Mouse (Mus musculus) mesoderm, embryonic 11.5 days (tissue): ENCODE results near the gene Smagp.

Experiments used
- DNase-seq: peaks from one replicate; pipeline ENCODE4 v3.0.0-alpha.2; 2012; ENCODE audit warnings: low read depth, low spot score

Smagp gene

DNA sequence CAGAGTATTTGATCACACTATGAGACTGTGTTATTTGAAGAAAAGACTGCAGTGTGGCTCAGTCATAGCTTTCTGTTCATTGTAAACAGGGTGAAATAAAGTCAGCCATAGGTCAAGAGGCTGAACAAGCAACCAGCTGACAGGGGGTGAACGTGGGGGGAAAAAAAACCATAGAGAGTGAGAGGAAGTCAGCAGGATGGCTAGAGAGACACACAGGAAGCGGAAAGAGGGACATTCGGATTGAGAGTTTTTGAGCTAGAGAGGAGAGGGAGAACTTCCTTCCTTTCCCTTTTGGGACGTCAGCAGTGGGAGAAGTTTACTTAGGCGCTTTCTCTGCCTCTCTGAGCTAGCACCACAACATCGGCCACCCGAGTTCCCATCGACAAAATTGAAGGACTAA is 46.3 kb downstream of the Smagp start:
- no peak for DNase-seq

DNA sequence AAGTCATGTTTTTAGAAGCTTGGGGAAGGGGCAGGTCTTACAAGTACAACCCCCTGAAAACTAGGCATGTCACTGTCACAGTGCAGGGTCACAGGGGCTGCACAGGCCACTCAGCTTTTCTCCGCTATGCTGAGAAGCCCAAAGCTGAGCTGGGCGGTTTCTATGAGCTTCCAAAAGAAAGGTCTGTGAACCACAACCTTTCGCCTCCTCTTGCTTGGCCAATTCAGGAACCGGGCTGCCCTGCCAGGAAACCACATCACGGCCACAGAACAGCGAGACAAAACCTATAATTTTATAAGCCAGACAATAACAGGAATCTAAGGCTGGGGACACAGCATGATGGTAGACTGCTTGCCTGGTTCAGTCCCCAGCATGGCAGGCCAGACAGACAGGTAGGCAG is 48.4 kb downstream of the Smagp start:
- no peak for DNase-seq

DNA sequence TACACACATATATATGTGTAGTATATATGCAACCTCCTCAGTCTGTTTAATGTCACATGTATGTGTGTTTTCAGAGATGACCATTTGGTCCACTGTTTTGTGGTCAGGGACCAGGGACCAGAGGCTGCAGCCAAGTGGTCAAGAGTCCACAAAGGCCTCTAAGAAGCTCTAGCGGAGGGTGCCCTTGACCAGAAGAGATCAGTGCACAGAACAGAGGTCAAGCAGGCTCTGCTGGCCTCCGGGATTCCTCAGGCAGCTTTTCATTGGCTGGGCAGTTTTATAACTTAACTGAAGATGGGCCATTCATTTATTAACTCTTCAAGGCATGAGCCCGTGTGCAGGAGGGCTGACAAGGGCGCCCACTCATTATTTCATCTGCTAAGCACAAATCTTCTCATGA is 49.6 kb downstream of the Smagp start:
- no peak for DNase-seq

DNA sequence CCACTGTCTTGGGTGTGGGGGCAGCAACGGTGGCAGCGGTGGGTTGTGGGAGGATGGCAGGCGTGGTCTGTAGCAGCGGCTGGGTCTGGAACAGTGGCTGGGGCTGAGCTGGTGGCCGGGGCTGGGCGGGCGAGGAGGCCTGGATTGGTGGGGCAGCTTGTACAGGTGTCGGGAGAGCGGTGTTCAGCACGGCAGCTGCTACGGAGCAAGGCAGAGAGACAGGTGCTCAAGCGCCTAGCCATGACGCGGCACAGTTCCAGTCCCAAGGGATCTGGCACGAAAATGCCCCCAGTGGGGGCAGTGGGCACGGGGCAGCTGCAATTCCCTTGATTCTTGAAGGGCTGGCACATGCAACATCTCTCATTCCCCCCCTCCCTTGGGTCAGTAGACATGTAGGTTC is 50.8 kb downstream of the Smagp start:
- no peak for DNase-seq

DNA sequence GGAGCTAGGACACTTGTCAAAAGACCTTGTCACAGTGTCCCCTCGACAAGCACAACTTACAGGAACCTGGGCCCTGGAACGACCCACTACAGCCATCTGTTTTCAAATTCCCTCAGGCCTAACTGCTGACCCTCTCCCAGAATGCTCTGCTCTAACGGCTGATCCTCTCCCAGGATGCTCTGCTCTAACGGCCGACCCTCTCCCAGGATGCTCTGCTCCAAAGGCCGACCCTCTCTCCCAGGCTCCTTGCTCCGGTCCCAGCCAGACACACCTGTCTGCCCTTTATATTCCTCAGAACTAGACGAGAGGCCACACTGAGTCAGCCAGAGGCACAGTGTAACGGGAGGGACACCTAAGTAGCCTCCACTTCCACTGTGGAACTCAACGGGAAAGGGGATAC is 56.6 kb downstream of the Smagp start:
- no peak for DNase-seq

DNA sequence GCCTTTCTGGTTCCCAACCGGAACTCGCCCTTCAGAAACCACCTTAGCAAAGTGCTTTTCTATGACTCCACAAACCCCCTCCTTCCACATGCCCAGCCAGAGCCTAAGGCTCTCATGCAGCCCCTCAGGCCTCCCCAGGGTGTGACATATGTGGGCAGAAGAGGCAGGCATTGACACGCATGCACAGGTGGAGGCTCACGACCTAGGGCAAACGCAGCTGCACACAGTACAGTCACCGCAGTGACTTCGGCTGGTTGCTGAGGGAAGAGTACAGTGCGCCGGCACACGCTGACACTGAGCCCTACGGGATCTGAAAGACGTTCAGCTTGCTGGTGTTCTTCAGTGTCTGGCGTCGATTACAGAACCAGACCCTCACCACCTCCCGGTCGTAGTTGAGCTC is 58.8 kb downstream of the Smagp start:
- DNase-seq = no peak

DNA sequence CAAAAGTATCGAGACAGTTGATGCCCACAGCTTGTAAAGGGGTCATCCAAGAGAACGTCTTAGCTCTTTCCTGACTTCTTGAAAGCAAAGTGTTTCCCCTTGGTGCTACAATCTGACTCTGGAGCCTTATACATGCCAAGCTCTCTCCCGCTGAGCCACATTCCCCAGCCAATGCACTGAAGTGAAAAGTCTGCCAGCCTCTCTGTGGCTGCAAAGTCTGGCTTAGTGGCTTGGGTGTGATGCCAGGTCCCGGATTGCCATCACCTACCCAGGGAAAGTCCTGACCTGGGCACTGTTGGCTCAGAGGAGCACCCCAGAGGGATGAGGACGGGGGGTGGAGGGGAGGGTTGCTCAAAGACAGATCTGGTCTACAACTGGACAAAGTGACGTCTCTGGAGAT is 59.9 kb downstream of the Smagp start:
- no peak for DNase-seq

DNA sequence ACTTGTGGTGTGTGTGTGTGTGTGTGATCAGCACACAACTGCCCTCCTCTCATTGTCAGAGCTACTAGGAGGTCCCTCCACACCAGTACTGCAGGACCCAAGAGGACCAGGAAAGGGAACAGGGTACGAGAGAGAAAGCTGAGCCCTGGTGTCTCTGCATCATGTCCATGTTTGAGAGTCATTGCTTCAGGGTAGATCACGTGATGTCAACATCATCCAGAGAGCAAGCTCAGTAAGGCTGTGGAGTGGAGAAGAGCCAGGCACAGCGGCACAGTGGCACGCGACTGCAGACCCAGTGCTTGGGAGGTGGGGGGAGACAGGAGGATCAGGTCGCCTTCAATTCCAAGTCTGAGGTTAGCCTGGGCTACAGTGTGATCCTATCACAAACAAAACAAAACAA is 60.3 kb downstream of the Smagp start:
- no peak for DNase-seq

DNA sequence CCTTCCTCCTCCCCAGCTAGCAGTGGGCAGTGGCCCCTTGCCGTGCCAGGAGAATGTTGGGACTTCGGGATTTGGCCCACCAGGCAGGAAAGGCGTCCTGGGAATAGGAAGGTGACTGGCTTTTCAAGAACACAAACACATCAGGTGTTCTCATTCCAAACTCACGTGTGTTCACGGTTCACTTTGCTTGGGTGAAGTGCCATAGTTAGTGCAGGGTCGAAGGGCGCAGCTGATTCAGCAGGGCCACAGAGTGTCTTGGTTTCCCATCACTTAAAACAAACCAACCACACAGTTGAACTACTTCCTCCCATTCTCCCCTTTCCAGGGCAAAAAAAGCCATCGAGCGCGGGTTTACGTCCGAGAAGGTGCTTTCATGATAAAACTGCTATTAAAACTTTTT is 61.4 kb downstream of the Smagp start:
- no peak for DNase-seq

DNA sequence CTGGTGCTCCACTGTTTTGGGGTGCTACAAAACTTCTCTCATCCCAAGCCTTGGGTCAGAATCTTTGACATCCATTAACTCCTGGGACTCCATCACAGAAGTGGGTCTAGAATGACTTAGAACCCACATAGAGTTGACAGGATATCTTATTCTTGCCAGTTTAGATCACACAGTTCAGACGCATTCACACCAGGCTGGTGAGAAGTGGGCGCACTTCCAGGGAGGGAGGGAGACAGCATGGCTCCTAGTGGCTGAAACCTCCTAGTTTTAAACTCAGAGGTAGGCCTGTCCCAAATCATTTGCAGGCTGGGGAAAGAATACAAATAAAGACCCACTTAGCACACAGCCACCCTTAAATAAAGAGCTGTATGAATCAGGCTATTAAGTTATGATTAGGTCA is 62.4 kb downstream of the Smagp start:
- DNase-seq = no peak

DNA sequence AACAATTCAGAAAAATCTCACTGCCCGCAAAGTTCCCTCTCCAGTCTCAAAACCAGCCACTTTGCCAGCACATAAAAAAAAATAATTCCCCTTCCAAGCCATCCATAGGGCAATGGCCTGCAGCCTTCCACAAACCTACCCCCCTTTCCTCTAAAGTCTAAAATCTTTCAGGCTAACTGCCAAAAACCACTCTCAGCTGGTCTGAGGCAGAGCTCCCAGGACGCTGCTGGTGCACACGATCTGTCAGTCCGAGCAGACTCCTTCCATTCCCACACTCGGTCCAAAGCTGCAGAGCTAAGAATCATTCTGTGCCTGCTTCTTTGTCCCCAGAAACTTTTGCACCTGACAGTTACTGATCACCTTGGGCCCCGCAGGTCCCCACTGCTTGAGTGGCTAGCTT is 62.8 kb downstream of the Smagp start:
- DNase-seq = no peak
